Mouse (Mus musculus) cerebellum, postnatal 10 days (tissue): ENCODE data around the gene Zfp92.

ENCODE experiments used
- DNase-seq, 2 experiments: peaks; one replicate each; pipeline ENCODE4 v3.0.0; 2021; ENCODE audit warnings: mixed read lengths in 2 of 2

Gene Zfp92

DNA sequence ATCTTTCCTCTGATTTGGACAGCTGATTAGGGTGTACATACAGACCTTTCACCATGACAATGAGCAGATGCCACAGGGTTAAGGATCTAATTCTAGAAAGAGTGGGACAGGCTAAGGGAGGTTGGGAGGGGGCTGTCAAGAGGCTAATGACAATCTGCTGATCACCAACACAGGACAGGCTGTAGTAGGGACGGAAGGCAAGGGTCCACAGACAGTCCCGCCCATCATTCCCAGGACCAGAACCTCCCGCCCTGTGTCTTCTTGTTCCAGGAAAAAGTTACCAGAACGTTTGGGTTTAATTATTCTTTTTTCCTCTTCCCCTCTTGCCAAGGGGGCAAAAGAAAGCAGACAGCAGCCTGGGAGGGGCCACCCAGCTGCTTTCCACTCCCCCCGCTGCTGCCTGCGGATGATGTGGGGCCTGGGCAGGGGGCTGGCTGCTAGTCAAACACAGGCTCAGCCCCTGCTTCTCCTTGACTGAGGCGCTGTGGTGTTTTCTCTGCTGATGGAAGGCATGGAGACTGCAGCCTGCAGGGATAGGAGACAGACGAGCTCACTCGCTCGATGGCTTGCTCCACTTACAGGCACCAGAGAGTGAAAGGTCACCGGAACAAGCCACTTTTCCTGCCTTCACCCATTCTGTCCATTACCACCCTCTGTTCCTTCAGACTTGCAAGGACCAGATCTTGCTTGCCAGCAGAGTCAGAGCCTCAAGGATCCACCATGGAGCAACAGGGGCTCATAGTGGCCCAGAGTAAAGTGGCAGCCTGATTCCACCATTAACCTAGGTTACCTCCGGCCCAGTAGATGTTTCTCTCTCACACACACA is 63.7 kb downstream of the Zfp92 start:
- DNase-seq = no peak

DNA sequence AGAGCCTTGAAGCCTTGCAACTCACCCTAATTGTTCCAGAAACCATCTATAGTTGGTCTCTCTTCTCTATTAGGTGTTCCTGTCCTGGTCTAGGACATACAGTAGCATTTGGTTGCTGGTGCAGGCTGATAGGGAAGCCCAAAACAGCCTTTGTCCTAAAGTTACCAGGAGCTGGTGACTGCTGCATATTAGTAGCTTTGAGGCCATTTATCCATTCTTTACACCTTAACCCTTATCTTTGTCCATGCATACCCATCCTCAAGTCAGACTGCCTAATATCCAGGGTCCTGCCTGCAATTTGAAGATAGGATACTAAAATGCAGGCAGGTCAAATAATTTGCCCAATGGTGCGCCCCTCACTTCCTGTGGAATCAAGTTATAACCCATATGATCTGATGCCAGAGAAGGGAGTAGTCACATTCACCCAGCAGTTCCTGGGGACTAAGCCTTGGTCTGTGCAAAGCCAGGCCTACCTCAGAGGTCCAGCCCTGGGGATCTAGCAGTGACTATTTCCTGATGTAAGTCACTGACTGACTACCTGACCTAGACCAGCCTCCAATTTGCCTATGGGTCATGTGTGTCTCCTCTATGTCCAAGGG is 64.9 kb downstream of the Zfp92 start:
- DNase-seq = no peak

DNA sequence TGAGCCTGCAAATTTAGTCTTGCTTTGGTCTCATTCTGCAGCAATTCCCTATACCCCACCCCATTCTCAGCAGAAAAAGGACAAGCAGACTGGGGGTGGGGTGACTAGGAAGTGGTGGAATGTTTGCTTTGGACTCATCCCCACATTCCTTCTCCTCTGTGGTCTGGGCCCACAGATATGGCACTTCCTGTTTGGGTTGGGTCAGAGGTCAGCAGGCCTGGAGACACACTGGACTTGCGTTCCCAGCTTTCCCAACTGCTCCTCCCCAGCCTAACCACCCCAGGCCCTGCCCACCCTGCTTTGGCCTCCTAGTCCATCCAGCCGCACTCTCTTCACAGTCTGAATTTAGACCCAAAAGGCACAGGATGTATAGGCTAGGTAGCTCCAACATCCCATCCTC is 65.7 kb downstream of the Zfp92 start:
- no peak for DNase-seq

DNA sequence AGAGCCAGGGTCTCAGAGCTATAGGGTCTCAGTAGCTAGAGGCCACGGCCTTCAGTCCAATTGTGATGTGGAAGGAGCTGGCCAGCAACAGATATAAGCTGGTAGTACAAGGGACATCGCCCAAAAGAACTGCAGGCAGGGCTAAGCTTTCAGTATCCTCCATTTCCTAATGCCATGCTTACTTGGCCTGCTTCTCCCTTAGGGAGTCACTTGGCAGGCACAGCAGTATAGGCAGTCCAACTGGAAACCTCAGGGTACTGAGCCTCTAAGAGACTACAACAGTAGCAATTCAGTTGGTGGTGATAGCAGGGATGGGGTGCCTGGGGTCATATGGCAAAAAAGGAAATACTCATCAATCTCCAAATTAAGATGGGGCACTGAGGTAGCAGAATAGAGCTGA is 66.6 kb downstream of the Zfp92 start:
- DNase-seq = no peak
